Mouse (Mus musculus) lung, embryonic 14.5 days (tissue): ENCODE data around the gene Dgcr8. TPM values are rescaled to one million over a fixed set of nuclear protein-coding genes. Genes with fewer than 3 reads are reported as not detected.
A peak's percentile ranks its signal among the peaks of the same experiment; 100 is the strongest.
"Not testable (repeated sequence)": the region's sequence is repeated elsewhere in the genome, so short reads cannot be mapped to it uniquely, and the experiment has no call there.

Experiments
- ATAC-seq: fragments of 200-750 bp; cut with Nextera tagmentation; 2 replicates; pipeline ENCODE4 v1.8.0; 2017; ENCODE audit warnings: mild to moderate bottlenecking, moderate TSS enrichment, moderate library complexity; ENCODE audit not compliant: insufficient read depth
- DNase-seq: peaks from one replicate; pipeline ENCODE4 v3.0.0-alpha.2; 2015
- H3K27ac ChIP-seq: fragments of 300-500 bp; sonication (generic); 2 replicates; pipeline ENCODE4 v1.5.1; 2014; ENCODE audit warnings: low read depth, mild to moderate bottlenecking, moderate library complexity
- H3K27me3 ChIP-seq: fragments of 300-500 bp; sonication (generic); 2 replicates; pipeline ENCODE4 v1.6.1; 2014; ENCODE audit warnings: low read length, control low read depth; ENCODE audit not compliant: insufficient read depth
- H3K36me3 ChIP-seq: fragments of 300-500 bp; sonication (generic); 2 replicates; pipeline ENCODE4 v1.6.1; 2014; ENCODE audit warnings: control low read depth; ENCODE audit not compliant: insufficient read depth
- H3K4me1 ChIP-seq: fragments of 300-500 bp; sonication (generic); 2 replicates; pipeline ENCODE4 v1.6.1; 2014; ENCODE audit warnings: antibody characterized with exemption, control low read depth; ENCODE audit not compliant: insufficient read depth
- H3K4me2 ChIP-seq: fragments of 300-500 bp; sonication (generic); 2 replicates; pipeline ENCODE4 v1.6.1; 2014; ENCODE audit warnings: mild to moderate bottlenecking
- H3K4me3 ChIP-seq: fragments of 300-500 bp; sonication (generic); 2 replicates; pipeline ENCODE4 v1.5.1; 2014; ENCODE audit warnings: low read depth, low read length
- H3K9ac ChIP-seq: fragments of 300-500 bp; sonication (generic); 2 replicates; pipeline ENCODE4 v1.6.1; 2014
- H3K9me3 ChIP-seq: fragments of 300-500 bp; sonication (generic); 2 replicates; pipeline ENCODE4 v1.6.1; 2016; ENCODE audit warnings: low read depth, low read length, control low read depth
- CTCF ChIP-seq: IDR thresholded peaks from 2 replicates; pipeline ENCODE4 v1.5.1; 2016; ENCODE audit warnings: antibody characterized with exemption, low read depth
- WGBS: fragments of 180-500 bp; shearing (Covaris S2); extraction: QIAGEN DNeasy Blood & Tissue Kit; methylation state at CpG from one replicate; pipeline ENCODE4 v1.1.7; 2014; 5-methylcytosine and 5-hydroxymethylcytosine counted together
- polyA plus RNA-seq: library from polyadenylated mRNA; unstranded; fragments of >200 nt; fragmentation: Nextera tagmentation; extraction: Ambion mirVana; gene quantifications from 2 replicates; pipeline ENCODE4 v1.2.1, GENCODE M21; 2014

The Dgcr8 gene
- polyA plus RNA-seq, 1 experiment from 2014 or later = 44.4 TPM

DNA sequence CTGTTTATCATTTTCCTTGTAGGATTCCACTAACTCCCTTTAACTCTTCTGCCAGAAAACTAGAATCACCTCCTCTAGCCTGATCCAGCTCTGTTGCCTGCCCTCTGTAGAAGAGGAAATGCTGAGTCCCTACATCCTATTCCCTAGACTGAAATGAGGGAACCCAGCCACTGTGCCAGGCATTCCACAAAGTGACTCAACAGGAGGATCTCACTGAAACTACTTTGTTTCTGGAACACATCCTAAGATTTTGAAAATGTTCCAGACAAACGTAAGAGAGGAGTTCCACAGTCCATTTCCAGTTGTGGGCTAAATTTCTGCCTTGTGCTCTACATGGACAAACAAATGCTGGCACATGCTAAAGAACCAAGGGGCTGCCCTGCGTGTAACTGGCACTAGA lies 34.4 kb upstream of the Dgcr8 start:
- ATAC-seq (no peak), DNase-seq (no peak)
- no peaks in the 10 kb centered on the region for H3K9me3 ChIP-seq

GRCm38 (mm10) chr16:18321443-18321842 lies 32.4 kb upstream of the Dgcr8 start:
- Histone ChIP-seq H3K9me3 (no peaks in the 10 kb centered on the region), H3K27me3 (no peaks in the 10 kb centered on the region), H3K4me2 (no peak overlapping the region), H3K9ac (no peak overlapping the region), H3K4me3 (no peak overlapping the region), H3K36me3 (no peaks in the 10 kb centered on the region), H3K4me1 (no peaks in the 10 kb centered on the region), H3K27ac (no peak overlapping the region)
- 82% methylated on average over 2 of the region's 2 CpGs for WGBS
- no peak for TF ChIP-seq CTCF
- DNase-seq (no peak), ATAC-seq (no peak)

More for the DNA sequence above, 34.4 kb upstream of the Dgcr8 start:
- Histone ChIP-seq H3K4me1 (no peaks in the 10 kb centered on the region), H3K4me2 (no peak overlapping the region), H3K9ac (no peak overlapping the region), H3K27ac (no peak overlapping the region), H3K27me3 (no peaks in the 10 kb centered on the region), H3K36me3 (no peaks in the 10 kb centered on the region), H3K4me3 (no peak overlapping the region)
- TF ChIP-seq CTCF = no peak
- 66% methylated on average over 2 of the region's 2 CpGs for WGBS

DNA sequence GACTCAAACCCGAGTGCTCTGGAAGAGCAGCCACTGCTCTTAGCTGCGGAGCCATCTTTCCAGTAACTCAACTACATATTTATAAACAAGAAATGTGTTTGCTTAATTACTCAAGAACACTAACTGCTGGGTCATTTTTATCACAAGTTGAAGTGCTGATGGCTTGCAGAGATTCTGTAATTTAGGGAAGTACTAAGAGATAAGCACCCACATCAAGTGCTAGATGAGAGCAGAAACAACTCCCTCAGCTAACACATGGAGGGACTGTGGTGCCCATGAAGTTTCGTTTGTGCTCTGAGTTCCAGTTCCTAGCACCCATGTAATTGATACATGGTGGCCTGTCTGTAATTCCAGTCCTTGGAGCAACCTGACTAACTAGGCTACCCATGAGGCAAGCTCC lies 29.9 kb upstream of the Dgcr8 start:
- 81% methylated on average over 3 of the region's 3 CpGs for WGBS
- H3K36me3 ChIP-seq = no peaks in the 10 kb centered on the region
- H3K4me3 ChIP-seq = no peak overlapping the region
- ATAC-seq (no peak), DNase-seq (no peak)
- no peaks in the 10 kb centered on the region for H3K4me1 ChIP-seq
- no peak overlapping the region for H3K9ac ChIP-seq
- no peak overlapping the region for H3K27ac ChIP-seq
- no peaks in the 10 kb centered on the region for H3K27me3 ChIP-seq
- no peaks in the 10 kb centered on the region for H3K9me3 ChIP-seq
- TF ChIP-seq CTCF = no peak
- H3K4me2 ChIP-seq = no peak overlapping the region

DNA sequence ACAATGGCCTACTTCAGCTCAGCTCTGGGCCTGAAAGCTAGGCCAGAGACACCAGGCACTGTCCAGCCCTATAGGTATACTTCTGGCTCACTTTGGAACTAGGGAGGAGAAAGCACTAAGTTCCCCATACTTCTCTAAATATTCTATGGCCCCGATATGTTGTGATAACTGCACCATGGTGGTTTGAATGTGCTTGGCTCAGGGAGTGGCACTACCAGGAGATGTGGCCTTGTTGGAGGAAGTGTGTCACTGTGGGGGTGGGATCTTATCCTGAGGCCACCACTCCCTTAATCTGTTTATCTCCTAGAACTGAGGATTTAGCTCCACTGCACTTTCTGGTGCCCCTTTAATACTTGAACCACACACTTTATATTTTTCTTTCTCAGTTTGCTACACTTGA lies 19.1 kb upstream of the Dgcr8 start:
- Histone ChIP-seq H3K4me1 (no peaks in the 10 kb centered on the region), H3K9ac (no peak overlapping the region), H3K36me3 (no peaks in the 10 kb centered on the region), H3K4me2 (no peak overlapping the region), H3K4me3 (no peak overlapping the region), H3K9me3 (no peaks in the 10 kb centered on the region), H3K27me3 (no peaks in the 10 kb centered on the region), H3K27ac (no peak overlapping the region)
- TF ChIP-seq CTCF = no peak
- ATAC-seq (no peak), DNase-seq (no peak)
- 88% methylated on average over 1 of the region's 1 CpGs for WGBS

GRCm38 (mm10) chr16:18289614-18290013 lies 568 bp upstream of the Dgcr8 start:
- Histone ChIP-seq H3K9ac (peak overlapping the region; percentile 96), H3K36me3 (peaks cover 24% of the 10 kb centered on the region), H3K4me2 (peak overlapping the region; percentile 88), H3K27ac (peak overlapping the region; percentile 63), H3K4me3 (peak overlapping the region; percentile 95), H3K4me1 (peaks cover 12% of the 10 kb centered on the region)
- not testable (repeated sequence) for H3K27me3 ChIP-seq, H3K9me3 ChIP-seq, DNase-seq
- 4% methylated on average over 8 of the region's 10 CpGs for WGBS
- ATAC-seq = peak; percentile 4

GRCm38 (mm10) chr16:18288581-18289061 lies 425 bp downstream of the Dgcr8 start:
- no peaks in the 10 kb centered on the region for H3K27me3 ChIP-seq
- no peaks in the 10 kb centered on the region for H3K9me3 ChIP-seq
- H3K4me3 ChIP-seq = peak overlapping the region; percentile 95
- H3K27ac ChIP-seq = peak overlapping the region; percentile 94
- H3K9ac ChIP-seq = peak overlapping the region; percentile 96
- under 1% methylated on average over 23 of the region's 31 CpGs for WGBS
- peaks cover 12% of the 10 kb centered on the region for H3K4me1 ChIP-seq
- no peak for TF ChIP-seq CTCF
- H3K4me2 ChIP-seq = peak overlapping the region; percentile 88
- H3K36me3 ChIP-seq = peaks cover 33% of the 10 kb centered on the region
- peak; percentile 77 for DNase-seq
- peak; percentile 91 for ATAC-seq

GRCm38 (mm10) chr16:18288166-18288565 lies 880 bp downstream of the Dgcr8 start:
- WGBS = under 1% methylated on average over 4 of the region's 4 CpGs
- Histone ChIP-seq H3K4me1 (peaks cover 12% of the 10 kb centered on the region), H3K36me3 (peaks cover 38% of the 10 kb centered on the region), H3K4me2 (peak overlapping the region; percentile 88), H3K9me3 (no peaks in the 10 kb centered on the region), H3K27ac (peak overlapping the region; percentile 94; the same call in 1 of the 2 replicates), H3K9ac (peak overlapping the region; percentile 96), H3K27me3 (no peaks in the 10 kb centered on the region), H3K4me3 (peak overlapping the region; percentile 95)
- peak; percentile 56 for DNase-seq
- ATAC-seq = no peak
- no peak for TF ChIP-seq CTCF

- TF ChIP-seq CTCF = no peak
- Histone ChIP-seq H3K4me3 (no peak overlapping the region), H3K9ac (no peak overlapping the region), H3K4me2 (no peak overlapping the region), H3K27ac (no peak overlapping the region), H3K4me1 (no peaks in the 10 kb centered on the region), H3K9me3 (no peaks in the 10 kb centered on the region), H3K27me3 (no peaks in the 10 kb centered on the region), H3K36me3 (peaks cover 93% of the 10 kb centered on the region)
- DNase-seq (no peak), ATAC-seq (no peak)
- 72% methylated on average over 2 of the region's 2 CpGs for WGBS
Observed at GRCm38 (mm10) chr16:18275166-18275565, 13.9 kb downstream of the Dgcr8 start.
